Mouse (Mus musculus): ENCODE results near the gene Sfmbt2. TPM values are rescaled to one million over a fixed set of nuclear protein-coding genes. Genes with fewer than 3 reads are reported as not detected.

Gene Sfmbt2
- polyA plus RNA-seq, 1 experiment from 2014 or later: 3.7 TPM

DNA sequence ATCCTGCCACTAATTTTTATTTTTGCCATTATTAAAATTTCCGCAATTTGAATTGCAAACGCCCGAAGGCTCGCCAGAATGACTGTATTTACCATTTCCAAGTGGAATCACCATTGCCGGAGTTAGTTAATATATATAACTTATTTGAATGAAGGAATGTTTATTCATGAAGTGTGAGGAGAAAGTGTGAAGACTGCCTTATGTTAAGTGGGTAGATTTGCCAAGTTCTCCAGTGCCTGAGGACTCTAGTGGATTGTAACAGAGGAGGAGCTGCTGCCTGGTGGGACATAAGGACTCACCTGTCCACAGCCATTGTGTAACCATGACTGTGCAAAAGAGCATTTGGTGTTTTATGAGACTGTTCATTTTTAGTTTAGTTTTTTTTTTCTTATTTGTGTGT is 39.8 kb downstream of the Sfmbt2 start:
- Histone ChIP-seq H3K36me3 (no peaks in the 10 kb centered on the region), H3K9ac (no peak overlapping the region), H3K4me2 (replicated peaks) (no peak overlapping the region), H3K4me3 (replicated peaks) (no peak overlapping the region), H3K4me1 (no peaks in the 10 kb centered on the region), H3K27ac (replicated peaks) (no peak overlapping the region), H3K27me3 (no peaks in the 10 kb centered on the region), H3K9me3 (replicated peaks) (no peaks in the 10 kb centered on the region)
- ATAC-seq (ENCODE audit: insufficient number of reproducible peaks, low FRiP score, low TSS enrichment, low read depth): no peak
- WGBS: 85% methylated on average over 5 of the region's 5 CpGs

DNA sequence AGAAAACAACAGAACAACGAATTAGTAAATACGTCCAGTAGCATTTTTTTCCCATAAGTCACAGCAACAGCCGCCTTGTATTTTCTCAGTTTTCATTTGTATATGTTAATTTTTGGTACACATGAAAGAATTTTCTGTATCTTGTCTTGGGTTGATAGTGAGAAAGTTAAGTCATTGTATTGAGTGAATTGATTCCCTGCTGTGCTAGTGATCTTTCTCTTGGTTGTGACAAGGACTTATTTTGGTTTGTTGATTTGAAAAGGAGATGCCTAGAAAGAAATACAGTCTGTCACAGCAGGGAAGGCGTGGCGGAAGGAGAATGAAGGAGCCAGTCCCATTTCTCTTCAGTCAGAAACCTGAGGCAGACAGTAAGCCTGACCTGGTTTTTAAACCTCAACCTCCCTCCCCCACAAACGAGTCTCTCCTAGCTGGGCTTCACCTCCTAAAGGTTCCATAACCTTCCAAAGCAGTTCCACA is 50.7 kb downstream of the Sfmbt2 start:
- no peak overlapping the region for H3K4me3 ChIP-seq (replicated peaks)
- no peaks in the 10 kb centered on the region for H3K27me3 ChIP-seq
- no peaks in the 10 kb centered on the region for H3K4me1 ChIP-seq

DNA sequence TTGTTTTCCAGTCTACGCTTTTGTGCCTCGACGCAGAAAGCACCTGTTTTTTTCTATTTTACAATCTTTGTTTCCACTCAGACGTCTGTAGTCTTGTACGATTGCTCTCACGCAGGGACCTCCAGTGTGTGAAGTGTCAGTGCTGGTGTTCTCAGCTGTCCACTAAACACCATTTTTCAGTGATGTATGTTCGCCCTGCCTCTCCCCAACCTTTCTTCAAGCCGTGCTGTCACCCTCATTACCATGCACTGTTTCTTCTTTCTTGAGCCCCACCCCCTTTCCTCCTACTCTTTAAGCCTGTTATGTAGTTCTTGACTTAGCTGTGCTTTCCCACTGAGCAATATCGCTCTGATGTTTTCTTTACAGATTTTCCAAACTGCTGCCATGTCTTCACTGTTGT is 67.0 kb downstream of the Sfmbt2 start:
- H3K27me3 ChIP-seq: no peaks in the 10 kb centered on the region
- no peak for ATAC-seq (ENCODE audit: insufficient number of reproducible peaks, low FRiP score, low TSS enrichment, low read depth)
- H3K9me3 ChIP-seq (replicated peaks): no peaks in the 10 kb centered on the region
- no peak overlapping the region for H3K27ac ChIP-seq (replicated peaks)
- H3K4me1 ChIP-seq: no peaks in the 10 kb centered on the region
- no peak overlapping the region for H3K4me3 ChIP-seq (replicated peaks)
- H3K4me2 ChIP-seq (replicated peaks): no peak overlapping the region
- WGBS: 68% methylated on average over 9 of the region's 9 CpGs
- no peak overlapping the region for H3K9ac ChIP-seq
- H3K36me3 ChIP-seq: no peaks in the 10 kb centered on the region

More for the DNA sequence above, 50.7 kb downstream of the Sfmbt2 start:
- WGBS: 77% methylated on average over 6 of the region's 6 CpGs
- H3K9ac ChIP-seq: no peak overlapping the region
- ATAC-seq (ENCODE audit: insufficient number of reproducible peaks, low FRiP score, low TSS enrichment, low read depth): no peak
- no peaks in the 10 kb centered on the region for H3K36me3 ChIP-seq
- H3K27ac ChIP-seq (replicated peaks): no peak overlapping the region
- no peak overlapping the region for H3K4me2 ChIP-seq (replicated peaks)
- H3K9me3 ChIP-seq (replicated peaks): no peaks in the 10 kb centered on the region

DNA sequence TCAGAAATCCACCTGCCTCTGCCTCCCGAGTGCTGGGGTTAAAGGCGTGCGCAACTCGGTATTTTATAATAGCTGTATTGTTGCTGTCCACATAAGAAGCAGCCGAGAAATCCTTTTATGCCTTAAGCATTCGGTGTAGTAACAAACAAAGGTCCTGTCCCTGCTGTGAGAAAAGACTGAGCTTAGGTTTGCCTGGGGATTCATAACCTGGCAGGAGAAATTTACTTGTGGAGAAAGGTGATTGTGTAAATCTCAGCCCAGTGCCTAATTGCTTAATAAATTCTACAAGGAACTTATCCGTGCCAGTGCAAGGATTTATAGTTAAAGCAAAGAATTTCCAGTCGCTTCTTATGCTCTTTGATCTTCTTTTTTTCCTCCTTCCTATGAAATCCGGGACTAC is 71.5 kb downstream of the Sfmbt2 start:
- H3K36me3 ChIP-seq: no peaks in the 10 kb centered on the region
- no peaks in the 10 kb centered on the region for H3K27me3 ChIP-seq
- 76% methylated on average over 9 of the region's 9 CpGs for WGBS
- no peaks in the 10 kb centered on the region for H3K4me1 ChIP-seq
- H3K9me3 ChIP-seq (replicated peaks): no peaks in the 10 kb centered on the region
- no peak overlapping the region for H3K4me2 ChIP-seq (replicated peaks)
- H3K4me3 ChIP-seq (replicated peaks): no peak overlapping the region
- H3K9ac ChIP-seq: no peak overlapping the region
- no peak overlapping the region for H3K27ac ChIP-seq (replicated peaks)
- ATAC-seq (ENCODE audit: insufficient number of reproducible peaks, low FRiP score, low TSS enrichment, low read depth): no peak

DNA sequence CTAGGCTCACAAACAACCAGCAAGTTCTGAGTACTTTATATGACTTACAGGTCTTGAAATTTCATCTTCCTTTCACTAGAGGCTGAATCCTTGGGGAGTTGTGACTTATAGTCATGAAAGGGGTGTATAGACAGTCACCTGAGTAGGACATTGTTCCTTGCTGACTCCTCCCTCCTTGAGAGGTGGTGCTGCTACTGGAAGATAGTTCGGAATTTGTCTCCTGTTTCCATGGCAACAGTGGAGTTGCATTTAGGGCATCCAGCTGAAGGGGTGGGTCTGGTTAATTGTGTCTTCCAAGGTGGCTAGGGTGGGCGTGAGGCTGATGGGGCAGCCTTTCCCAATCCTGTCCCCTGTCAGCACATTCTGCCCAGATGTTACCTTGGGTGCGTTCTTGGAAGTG is 83.3 kb downstream of the Sfmbt2 start:
- Histone ChIP-seq H3K27ac (replicated peaks) (no peak overlapping the region), H3K36me3 (no peaks in the 10 kb centered on the region), H3K4me1 (no peaks in the 10 kb centered on the region), H3K4me2 (replicated peaks) (no peak overlapping the region), H3K27me3 (no peaks in the 10 kb centered on the region), H3K9ac (no peak overlapping the region), H3K4me3 (replicated peaks) (no peak overlapping the region), H3K9me3 (replicated peaks) (no peaks in the 10 kb centered on the region)
- ATAC-seq (ENCODE audit: insufficient number of reproducible peaks, low FRiP score, low TSS enrichment, low read depth): no peak
- WGBS: 56% methylated on average over 3 of the region's 3 CpGs

DNA sequence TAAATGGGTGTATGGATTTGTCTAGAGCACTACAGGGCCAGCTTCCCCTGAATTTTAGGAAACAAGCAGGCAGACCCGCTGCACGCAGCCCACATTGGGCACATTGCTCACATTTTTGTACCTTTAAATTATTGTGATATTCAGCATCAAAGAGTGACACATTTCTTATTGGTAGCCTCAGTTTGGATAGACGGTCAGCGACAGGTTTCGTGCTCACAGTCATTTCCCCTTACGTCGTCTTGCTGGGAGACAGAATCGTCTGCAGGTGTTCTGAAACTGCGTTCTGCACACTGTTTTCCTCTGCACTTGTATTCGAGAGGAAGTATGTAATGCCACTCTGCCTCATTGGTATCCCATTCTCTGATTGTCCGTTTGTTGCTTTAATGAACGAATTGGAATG is 88.0 kb downstream of the Sfmbt2 start:
- no peaks in the 10 kb centered on the region for H3K4me1 ChIP-seq
- no peaks in the 10 kb centered on the region; the same call in 1 of the 2 replicates for H3K36me3 ChIP-seq
- no peak overlapping the region for H3K27ac ChIP-seq (replicated peaks)
- WGBS: 82% methylated on average over 12 of the region's 12 CpGs
- no peak overlapping the region for H3K4me2 ChIP-seq (replicated peaks)
- H3K9ac ChIP-seq: no peak overlapping the region
- H3K27me3 ChIP-seq: no peaks in the 10 kb centered on the region
- H3K9me3 ChIP-seq (replicated peaks): no peaks in the 10 kb centered on the region
- no peak overlapping the region for H3K4me3 ChIP-seq (replicated peaks)
- ATAC-seq (ENCODE audit: insufficient number of reproducible peaks, low FRiP score, low TSS enrichment, low read depth): no peak

DNA sequence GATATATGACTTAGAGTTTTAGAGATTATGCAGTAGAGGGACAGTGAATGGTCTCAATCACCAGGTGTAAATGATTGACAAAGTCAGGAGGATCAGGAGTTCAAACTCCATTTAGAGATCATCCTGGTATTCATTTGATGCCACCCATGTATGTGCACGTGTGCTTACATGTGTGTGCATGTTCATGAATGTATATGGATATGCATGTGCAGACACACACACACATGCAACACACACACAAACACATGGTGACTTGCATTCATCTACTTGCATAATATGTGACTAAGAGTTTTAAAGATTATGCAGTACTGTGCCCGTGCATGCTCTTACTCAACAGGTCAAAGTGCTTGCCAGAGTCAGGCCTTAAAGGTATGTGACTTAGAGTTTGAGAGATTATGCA is 146.2 kb downstream of the Sfmbt2 start:
- H3K36me3 ChIP-seq: no peaks in the 10 kb centered on the region
- no peaks in the 10 kb centered on the region for H3K4me1 ChIP-seq
- H3K4me2 ChIP-seq (replicated peaks): no peak overlapping the region
- H3K4me3 ChIP-seq (replicated peaks): no peak overlapping the region
- H3K27me3 ChIP-seq: no peaks in the 10 kb centered on the region
- H3K9me3 ChIP-seq (replicated peaks): no peaks in the 10 kb centered on the region
- H3K27ac ChIP-seq (replicated peaks): no peak overlapping the region
- no peak overlapping the region for H3K9ac ChIP-seq
- ATAC-seq (ENCODE audit: insufficient number of reproducible peaks, low FRiP score, low TSS enrichment, low read depth): no peak
- WGBS: 79% methylated on average over 2 of the region's 2 CpGs

DNA sequence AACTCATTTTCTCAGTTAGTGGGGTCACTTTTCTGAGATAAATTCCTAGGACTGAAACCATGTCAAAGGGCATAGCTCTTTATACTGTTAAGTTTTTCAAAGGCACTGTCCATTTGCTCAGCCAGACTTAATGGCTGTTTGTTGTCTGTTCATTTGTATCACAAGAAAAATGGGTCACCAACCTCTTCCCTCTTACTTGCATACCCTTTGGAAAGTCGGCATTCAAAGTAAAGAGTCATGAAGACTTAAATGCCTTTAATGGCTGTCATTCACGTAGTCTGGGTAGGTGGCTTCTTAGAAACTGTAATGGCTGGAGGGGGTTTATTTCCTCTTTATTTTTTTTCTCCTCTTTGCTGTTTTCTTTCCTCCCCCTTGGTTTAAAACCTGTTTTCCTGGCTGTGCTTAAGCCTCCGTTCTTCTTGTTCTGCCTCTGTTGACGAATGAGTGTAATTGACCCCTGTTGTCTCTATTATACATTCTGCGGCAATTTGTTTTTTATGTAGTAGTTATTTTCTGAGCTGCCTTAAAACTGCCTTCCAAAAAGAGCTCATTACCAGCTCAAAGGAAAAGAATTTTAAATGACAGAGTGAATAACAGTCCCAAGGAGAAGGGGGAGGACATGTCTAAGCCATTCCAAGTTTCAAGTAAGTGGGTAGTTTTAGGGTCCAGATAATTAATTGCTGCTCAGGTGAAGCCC is 151.6 kb downstream of the Sfmbt2 start:
- ATAC-seq (ENCODE audit: insufficient number of reproducible peaks, low FRiP score, low TSS enrichment, low read depth): no peak
- Histone ChIP-seq H3K4me3 (replicated peaks) (no peak overlapping the region), H3K27me3 (no peaks in the 10 kb centered on the region), H3K9ac (no peak overlapping the region), H3K4me2 (replicated peaks) (no peak overlapping the region), H3K27ac (replicated peaks) (no peak overlapping the region), H3K36me3 (no peaks in the 10 kb centered on the region), H3K4me1 (no peaks in the 10 kb centered on the region), H3K9me3 (replicated peaks) (no peaks in the 10 kb centered on the region)
- 49% methylated on average over 5 of the region's 5 CpGs for WGBS

DNA sequence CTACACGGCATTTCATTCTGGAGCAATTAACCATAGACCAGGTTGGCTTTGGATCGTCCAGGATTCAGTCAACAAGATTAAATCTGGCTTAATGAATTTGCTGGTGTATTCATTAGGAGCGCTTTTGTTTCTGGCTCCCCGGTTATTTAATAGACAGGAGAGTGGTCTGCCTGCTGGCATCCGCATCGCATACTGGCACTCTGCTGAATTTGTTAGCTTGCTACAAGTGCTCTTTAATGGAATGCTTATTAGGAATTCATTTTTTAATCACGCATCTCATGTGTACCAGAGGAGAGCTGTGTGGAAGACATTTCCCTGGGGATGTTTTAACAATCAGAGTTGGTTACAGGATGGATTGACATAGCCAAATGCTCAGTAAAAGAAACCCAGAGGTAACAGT is 155.3 kb downstream of the Sfmbt2 start:
- Histone ChIP-seq H3K4me2 (replicated peaks) (no peak overlapping the region), H3K9me3 (replicated peaks) (no peaks in the 10 kb centered on the region), H3K9ac (no peak overlapping the region), H3K27me3 (no peaks in the 10 kb centered on the region), H3K36me3 (no peaks in the 10 kb centered on the region), H3K4me1 (no peaks in the 10 kb centered on the region), H3K27ac (replicated peaks) (no peak overlapping the region), H3K4me3 (replicated peaks) (no peak overlapping the region)
- WGBS: 80% methylated on average over 7 of the region's 7 CpGs
- no peak for ATAC-seq (ENCODE audit: insufficient number of reproducible peaks, low FRiP score, low TSS enrichment, low read depth)

DNA sequence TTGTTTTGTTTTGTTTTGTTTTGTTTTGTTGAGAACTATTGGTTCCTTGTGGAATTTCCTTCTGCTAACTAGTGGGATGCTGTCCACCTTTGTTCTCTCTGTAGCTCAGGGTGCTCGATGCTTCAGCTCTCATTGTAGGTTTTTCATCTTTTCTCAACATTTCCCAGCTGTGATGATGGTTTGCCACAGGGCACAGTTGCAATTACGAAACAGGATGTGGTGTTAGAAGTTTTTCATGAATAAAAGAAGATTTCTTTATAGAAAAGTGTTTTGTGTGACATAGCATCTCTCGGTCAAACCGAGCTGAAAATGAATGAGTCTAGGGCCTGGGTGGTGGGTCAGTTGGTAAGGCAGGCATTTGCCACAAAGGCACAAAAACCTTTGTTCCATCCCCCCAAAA is 171.5 kb downstream of the Sfmbt2 start:
- H3K27me3 ChIP-seq: no peaks in the 10 kb centered on the region

DNA sequence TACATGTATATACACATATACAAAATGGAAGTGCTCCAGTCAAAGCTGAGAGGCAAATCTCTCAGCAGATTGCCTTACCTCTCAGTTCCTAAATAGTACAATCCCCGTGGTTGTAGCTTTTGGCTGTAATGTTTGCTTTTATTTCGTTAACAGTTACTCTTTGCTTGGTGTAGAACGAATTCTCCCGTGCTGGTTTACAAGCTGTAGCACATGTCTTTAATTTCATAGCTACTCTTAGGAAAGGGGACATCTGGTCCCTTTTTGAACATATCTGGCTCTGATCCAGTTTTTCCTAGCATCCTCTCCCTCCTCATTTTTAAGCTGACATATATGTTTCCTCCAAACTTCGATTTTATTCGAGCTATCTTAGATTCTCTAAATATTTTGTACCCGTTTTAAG is 172.1 kb downstream of the Sfmbt2 start:
- no peak; the same call in 1 of the 2 replicates for ATAC-seq (ENCODE audit: insufficient number of reproducible peaks, low FRiP score, low TSS enrichment, low read depth)
- H3K9ac ChIP-seq: no peak overlapping the region
- 33% methylated on average over 7 of the region's 7 CpGs for WGBS
- H3K4me1 ChIP-seq: 0 out of 2 replicates have a peak, but pooled peaks cover 6% of the 10 kb centered on the region
- H3K27ac ChIP-seq (replicated peaks): no peak overlapping the region
- no peaks in the 10 kb centered on the region for H3K27me3 ChIP-seq
- H3K9me3 ChIP-seq (replicated peaks): no peaks in the 10 kb centered on the region
- no peaks in the 10 kb centered on the region for H3K36me3 ChIP-seq
- H3K4me2 ChIP-seq (replicated peaks): no peak overlapping the region
- no peak overlapping the region for H3K4me3 ChIP-seq (replicated peaks)

More for the DNA sequence above, 171.5 kb downstream of the Sfmbt2 start:
- H3K4me1 ChIP-seq: 0 out of 2 replicates have a peak, but pooled peaks cover 6% of the 10 kb centered on the region
- H3K4me2 ChIP-seq (replicated peaks): no peak overlapping the region
- no peak for ATAC-seq (ENCODE audit: insufficient number of reproducible peaks, low FRiP score, low TSS enrichment, low read depth)
- no peaks in the 10 kb centered on the region for H3K36me3 ChIP-seq
- H3K27ac ChIP-seq (replicated peaks): no peak overlapping the region
- WGBS: 61% methylated on average over 4 of the region's 4 CpGs
- H3K9me3 ChIP-seq (replicated peaks): no peaks in the 10 kb centered on the region
- H3K4me3 ChIP-seq (replicated peaks): no peak overlapping the region
- no peak overlapping the region for H3K9ac ChIP-seq

DNA sequence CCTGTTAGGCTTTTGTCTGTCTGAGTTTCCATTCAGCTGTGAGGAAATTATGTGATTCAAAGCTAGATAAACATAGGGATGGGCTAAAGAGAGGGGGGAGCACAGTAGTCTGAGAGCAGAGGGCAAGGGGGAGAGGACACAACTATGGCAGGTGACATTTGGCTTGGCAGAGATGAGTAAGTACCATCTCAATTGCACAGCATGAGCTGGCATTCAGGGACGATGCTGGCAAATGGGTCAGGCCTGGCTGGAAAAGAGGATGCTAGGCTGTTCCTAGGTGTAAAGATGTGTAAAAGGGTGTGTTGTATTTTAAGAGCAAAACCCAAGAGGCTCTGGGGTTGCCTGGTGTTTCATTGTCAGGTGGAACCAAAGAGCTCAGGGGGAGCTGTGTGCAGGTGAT is 188.5 kb downstream of the Sfmbt2 start:
- H3K9me3 ChIP-seq (replicated peaks): no peaks in the 10 kb centered on the region
- H3K36me3 ChIP-seq: no peaks in the 10 kb centered on the region
- H3K4me1 ChIP-seq: no peaks in the 10 kb centered on the region
- no peak for ATAC-seq (ENCODE audit: insufficient number of reproducible peaks, low FRiP score, low TSS enrichment, low read depth)
- no peak overlapping the region for H3K9ac ChIP-seq
- H3K4me3 ChIP-seq (replicated peaks): no peak overlapping the region
- WGBS: 87% methylated on average over 1 of the region's 1 CpGs
- no peak overlapping the region for H3K27ac ChIP-seq (replicated peaks)
- H3K27me3 ChIP-seq: no peaks in the 10 kb centered on the region
- H3K4me2 ChIP-seq (replicated peaks): no peak overlapping the region

Data from embryonic facial prominence, embryonic 15.5 days (tissue).